Mouse (Mus musculus) liver, embryonic 14.5 days (tissue): ENCODE data around the gene Optc. TPM values are rescaled to one million over a fixed set of nuclear protein-coding genes. Genes with fewer than 3 reads are reported as not detected.
A peak's percentile ranks its signal among the peaks of the same experiment; 100 is the strongest.

Source experiments
- ATAC-seq: fragments of 200-750 bp; cut with Nextera tagmentation; 2 replicates; pipeline ENCODE4 v1.8.0; 2017; ENCODE audit warnings: moderate number of reproducible peaks, mild to moderate bottlenecking, moderate library complexity; ENCODE audit not compliant: insufficient read depth
- DNase-seq, 3 experiments: peaks; one replicate each; pipeline ENCODE4 v3.0.0-alpha.2; 2012 to 2013; ENCODE audit warnings: low read depth in 3 of 3, low spot score in 3 of 3
- H3K27ac ChIP-seq: fragments of 300-500 bp; sonication (generic); 2 replicates; pipeline ENCODE4 v1.5.1; 2014; ENCODE audit warnings: moderate library complexity, mild to moderate bottlenecking, control low read depth, inconsistent platforms
- H3K27me3 ChIP-seq: fragments of 300-500 bp; sonication (generic); 2 replicates; pipeline ENCODE4 v1.6.1; 2014; ENCODE audit warnings: mild to moderate bottlenecking, low read length, moderate library complexity; ENCODE audit not compliant: control insufficient read depth, insufficient read depth
- H3K36me3 ChIP-seq: fragments of 300-500 bp; sonication (generic); replicated peaks from 2 replicates; pipeline ENCODE4 v1.6.1; 2014; ENCODE audit warnings: low read depth; ENCODE audit not compliant: control insufficient read depth, insufficient read depth
- H3K4me1 ChIP-seq, 2 experiments: fragments of 200-500 bp in 1 of 2; fragments of 300-500 bp in 1 of 2; sonication (generic) in 1 of 2; replicated peaks; 2 replicates each; pipeline ENCODE4 v1.6.1; 2012 to 2014; ENCODE audit warnings: antibody characterized with exemption in 1 of 2, inconsistent platforms in 1 of 2, low read length in 1 of 2; ENCODE audit not compliant: control insufficient read depth in 2 of 2, insufficient read depth in 2 of 2
- H3K4me2 ChIP-seq: fragments of 300-500 bp; sonication (generic); 2 replicates; pipeline ENCODE4 v1.6.1; 2014; ENCODE audit warnings: low read depth, mild to moderate bottlenecking, control low read depth, moderate library complexity
- H3K4me3 ChIP-seq, 2 experiments: fragments of 200-500 bp in 1 of 2; fragments of 300-500 bp in 1 of 2; sonication (generic) in 1 of 2; 2 replicates each; pipeline ENCODE4 v1.5.1; 2012 to 2014; ENCODE audit warnings: low read depth in 2 of 2, low read length in 2 of 2, mild to moderate bottlenecking in 2 of 2, control low read depth in 1 of 2, inconsistent platforms in 1 of 2, moderate library complexity in 1 of 2; ENCODE audit not compliant: insufficient read depth in 1 of 2
- H3K9ac ChIP-seq: fragments of 300-500 bp; sonication (generic); replicated peaks from 2 replicates; pipeline ENCODE4 v1.6.1; 2014; ENCODE audit warnings: mild to moderate bottlenecking, control low read depth, moderate library complexity
- H3K9me3 ChIP-seq: fragments of 300-500 bp; sonication (generic); 2 replicates; pipeline ENCODE4 v1.6.1; 2016; ENCODE audit warnings: low read length, mixed read lengths; ENCODE audit not compliant: control insufficient read depth
- CTCF ChIP-seq: IDR thresholded peaks from 2 replicates; pipeline ENCODE4 v1.5.1; 2016; ENCODE audit warnings: antibody characterized with exemption, low read depth, control low read depth
- EP300 ChIP-seq: IDR thresholded peaks from 2 replicates; pipeline ENCODE4 v1.6.1; 2016; ENCODE audit warnings: antibody characterized with exemption, low read depth
- WGBS: fragments of 180-500 bp; shearing (Covaris S2); extraction: QIAGEN DNeasy Blood & Tissue Kit; methylation state at CpG from one replicate; pipeline ENCODE4 v1.1.7; 2014; ENCODE audit not compliant: insufficient replicate concordance; 5-methylcytosine and 5-hydroxymethylcytosine counted together
- polyA plus RNA-seq, 2 experiments: library from polyadenylated mRNA; depleted of rRNA in 1 of 2; stranded (reverse) in 1 of 2; unstranded in 1 of 2; fragments of >200 nt; fragmentation: Nextera tagmentation in 1 of 2; extraction: Ambion mirVana in 1 of 2; gene quantifications; 2 replicates each; pipeline versions ENCODE4 v1.2.1 to v1.2.3; 2012 to 2014

Optc gene
- polyA plus RNA-seq, 2 experiments = 0.11 TPM; not detected in 1

- TF ChIP-seq CTCF (peak; percentile 59), EP300 (no peak)
- ATAC-seq = no peak
- H3K4me2 ChIP-seq = no peak overlapping the region
- no peaks in the 10 kb centered on the region for H3K9me3 ChIP-seq
- no peak overlapping the region for H3K9ac ChIP-seq
- H3K4me1 ChIP-seq = peaks cover 0 to 8% of the 10 kb centered on the region in 2 experiments; a peak in 2 of 4 replicates
- no peaks in the 10 kb centered on the region for H3K27me3 ChIP-seq
- WGBS = 77% methylated on average over 3 of the region's 3 CpGs
- no peaks in the 10 kb centered on the region for H3K36me3 ChIP-seq
- H3K4me3 ChIP-seq = no peak overlapping the region
- DNase-seq = no peak
- no peak overlapping the region for H3K27ac ChIP-seq
Observed at GRCm38 (mm10) chr1:133936169-133936568, 28.4 kb upstream of the Optc start.

GRCm38 (mm10) chr1:133934354-133934963 is 26.7 kb upstream of the Optc start:
- Histone ChIP-seq H3K27ac (no peak overlapping the region), H3K4me1 (peaks cover 0 to 4% of the 10 kb centered on the region in 2 experiments; a peak in 1 of 4 replicates), H3K9ac (no peak overlapping the region), H3K4me3 (no peak overlapping the region), H3K4me2 (no peak overlapping the region), H3K9me3 (no peaks in the 10 kb centered on the region), H3K36me3 (no peaks in the 10 kb centered on the region), H3K27me3 (no peaks in the 10 kb centered on the region)
- TF ChIP-seq CTCF (no peak), EP300 (no peak)
- DNase-seq (no peak), ATAC-seq (no peak)
- 74% methylated on average over 10 of the region's 10 CpGs for WGBS

- Histone ChIP-seq H3K27me3 (no peaks in the 10 kb centered on the region), H3K9ac (no peak overlapping the region), H3K9me3 (no peaks in the 10 kb centered on the region), H3K36me3 (no peaks in the 10 kb centered on the region), H3K27ac (no peak overlapping the region), H3K4me3 (no peak overlapping the region), H3K4me2 (no peak overlapping the region), H3K4me1 (peaks cover 0 to 4% of the 10 kb centered on the region in 2 experiments; a peak in 1 of 4 replicates)
- WGBS = 61% methylated on average over 14 of the region's 14 CpGs
- TF ChIP-seq EP300 = no peak
- TF ChIP-seq CTCF = no peak
- ATAC-seq (no peak), DNase-seq (no peak)
Observed at GRCm38 (mm10) chr1:133933301-133934195, 25.7 kb upstream of the Optc start.

- no peak for DNase-seq
- Histone ChIP-seq H3K4me3 (no peak overlapping the region), H3K9ac (no peak overlapping the region), H3K36me3 (no peaks in the 10 kb centered on the region), H3K9me3 (no peaks in the 10 kb centered on the region), H3K27ac (no peak overlapping the region), H3K4me1 (peaks cover 0 to 4% of the 10 kb centered on the region in 2 experiments; a peak in 1 of 4 replicates), H3K27me3 (no peaks in the 10 kb centered on the region), H3K4me2 (no peak overlapping the region)
- ATAC-seq = no peak
- WGBS = 33% methylated on average over 3 of the region's 3 CpGs
- TF ChIP-seq CTCF (no peak), EP300 (no peak)
Observed at GRCm38 (mm10) chr1:133929980-133930379, 22.2 kb upstream of the Optc start.

- no peak overlapping the region for H3K4me2 ChIP-seq
- H3K4me3 ChIP-seq = no peak overlapping the region
- no peak for DNase-seq
- no peaks in the 10 kb centered on the region for H3K9me3 ChIP-seq
- no peaks in the 10 kb centered on the region for H3K27me3 ChIP-seq
- no peak for TF ChIP-seq EP300
- no peak for TF ChIP-seq CTCF
- WGBS = 78% methylated on average over 3 of the region's 3 CpGs
- no peak overlapping the region for H3K9ac ChIP-seq
- H3K27ac ChIP-seq = no peak overlapping the region
- H3K36me3 ChIP-seq = no peaks in the 10 kb centered on the region
- peaks cover 0 to 4% of the 10 kb centered on the region in 2 experiments; a peak in 2 of 4 replicates for H3K4me1 ChIP-seq
- no peak for ATAC-seq
Observed at GRCm38 (mm10) chr1:133925223-133925622, 17.4 kb upstream of the Optc start.
